Mouse (Mus musculus) heart, postnatal 0 days (tissue): ENCODE data around the gene Prl7a2.

Source experiments
- CTCF ChIP-seq: IDR thresholded peaks from 2 replicates; pipeline ENCODE4 v1.5.1; 2016; ENCODE audit warnings: antibody characterized with exemption, control low read depth, low read depth
- EP300 ChIP-seq: IDR thresholded peaks from 2 replicates; pipeline ENCODE4 v1.6.1; 2016; ENCODE audit warnings: antibody characterized with exemption, low read depth

- TF ChIP-seq CTCF (no peak), EP300 (no peak)
These were observed 57.4 kb downstream of the Prl7a2 start, which contains the start of gene Prl7b1 for GRCm38 (mm10) chr13:27610482-27610881.
